Mouse (Mus musculus) hindbrain, embryonic 12.5 days (tissue): ENCODE measurements at regions not wholly inside any gene's neighbourhood (a gene's known extent, or its start where the extent isn't known, plus 50 kb on each side); places are given as distances from the start of the nearest gene placed in this dataset.

Experiments used
- ATAC-seq: fragments of 200-750 bp; cut with Nextera tagmentation; 2 replicates; pipeline ENCODE4 v1.8.0; 2017; ENCODE audit warnings: moderate TSS enrichment; ENCODE audit not compliant: low FRiP score
- H3K27ac ChIP-seq: fragments of 300-500 bp; sonication (generic); 2 replicates; pipeline ENCODE4 v1.5.1; 2016; ENCODE audit warnings: mild to moderate bottlenecking
- H3K27me3 ChIP-seq: fragments of 300-500 bp; sonication (generic); 2 replicates; pipeline ENCODE4 v1.6.1; 2016; ENCODE audit warnings: mild to moderate bottlenecking
- H3K36me3 ChIP-seq: fragments of 300-500 bp; sonication (generic); 2 replicates; pipeline ENCODE4 v1.6.1; 2016; ENCODE audit warnings: mild to moderate bottlenecking
- H3K4me1 ChIP-seq: fragments of 300-500 bp; sonication (generic); 2 replicates; pipeline ENCODE4 v1.6.1; 2016
- H3K4me2 ChIP-seq: fragments of 300-500 bp; sonication (generic); replicated peaks from 2 replicates; pipeline ENCODE4 v1.6.1; 2016; ENCODE audit warnings: mild to moderate bottlenecking
- H3K4me3 ChIP-seq: fragments of 300-500 bp; sonication (generic); 2 replicates; pipeline ENCODE4 v1.5.1; 2016; ENCODE audit warnings: mild to moderate bottlenecking
- H3K9ac ChIP-seq: fragments of 300-500 bp; sonication (generic); 2 replicates; pipeline ENCODE4 v1.6.1; 2016; ENCODE audit warnings: mild to moderate bottlenecking, moderate library complexity
- H3K9me3 ChIP-seq: fragments of 300-500 bp; sonication (generic); replicated peaks from 2 replicates; pipeline ENCODE4 v1.6.1; 2016; ENCODE audit warnings: mild to moderate bottlenecking
- WGBS: fragments of 180-500 bp; shearing (Covaris S2); methylation state at CpG from one replicate; pipeline ENCODE4 v1.1.7; 2016; 5-methylcytosine and 5-hydroxymethylcytosine counted together

DNA sequence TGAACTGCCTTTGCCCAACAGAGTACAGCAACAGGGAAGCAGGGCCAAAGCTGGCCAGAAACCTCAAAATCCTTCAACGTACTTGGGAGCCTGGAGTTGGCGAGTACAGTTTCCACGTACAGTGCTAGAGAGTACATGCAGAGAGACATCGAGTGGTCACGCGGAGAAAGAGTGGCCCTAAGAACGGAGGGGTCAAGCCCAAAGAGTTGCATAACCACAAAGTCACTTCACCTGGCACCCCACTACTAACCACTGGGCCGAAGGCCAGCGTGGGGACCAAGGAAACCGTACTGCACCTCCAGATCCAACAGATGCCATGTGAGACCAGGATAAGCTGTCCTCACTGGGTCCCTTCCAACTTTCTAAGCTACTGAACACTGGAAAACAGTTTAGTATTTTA, 56.2 kb upstream of the Ephb1 start:
- Histone ChIP-seq H3K4me1 (peaks cover 3% of the 10 kb centered on the region; the same call in 1 of the 2 replicates), H3K9ac (no peak overlapping the region), H3K27ac (no peak overlapping the region), H3K4me3 (no peak overlapping the region), H3K27me3 (peaks cover 4% of the 10 kb centered on the region; the same call in 1 of the 2 replicates), H3K9me3 (no peaks in the 10 kb centered on the region), H3K36me3 (no peaks in the 10 kb centered on the region), H3K4me2 (no peak overlapping the region)
- 94% methylated on average over 10 of the region's 10 CpGs for WGBS
- ATAC-seq, result no peak

DNA sequence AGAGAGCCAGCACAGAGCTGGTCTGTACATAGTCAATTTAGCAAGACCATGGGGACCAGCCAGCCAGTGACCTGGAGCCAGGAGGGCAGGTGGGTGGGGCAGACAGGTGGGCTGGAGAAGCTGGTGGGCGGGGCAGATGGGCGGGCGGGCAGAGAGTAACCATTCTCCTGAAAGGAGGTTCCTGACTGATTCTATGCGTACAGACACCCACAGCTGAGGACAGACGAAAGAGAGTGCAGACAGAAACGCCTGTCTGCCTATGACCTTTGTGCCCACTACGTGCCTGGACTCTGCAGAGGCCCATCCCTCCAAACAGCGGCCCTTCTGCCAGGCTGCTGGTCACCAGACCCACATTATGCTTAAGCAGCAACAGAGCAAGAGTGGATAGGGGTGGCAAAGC, 51.5 kb upstream of the Ephb1 start:
- Histone ChIP-seq H3K9me3 (no peaks in the 10 kb centered on the region), H3K27ac (no peak overlapping the region), H3K36me3 (no peaks in the 10 kb centered on the region), H3K4me3 (no peak overlapping the region), H3K9ac (no peak overlapping the region), H3K4me2 (no peak overlapping the region), H3K27me3 (peaks cover 10% of the 10 kb centered on the region), H3K4me1 (peaks cover 6% of the 10 kb centered on the region)
- 31% methylated on average over 8 of the region's 8 CpGs for WGBS
- no peak for ATAC-seq
